Mouse (Mus musculus) kidney, adult 11 months (tissue): ENCODE measurements around the gene Tbcb.
A peak's percentile ranks its signal among the peaks of the same experiment; 100 is the strongest.
"Not testable (repeated sequence)": the region's sequence is repeated elsewhere in the genome, so short reads cannot be mapped to it uniquely, and the experiment has no call there.

ENCODE experiments used
- DNase-seq: peaks from one replicate; pipeline ENCODE4 v3.0.0; 2022

Tbcb gene

GRCm38 (mm10) chr7:30231669-30232454, at the start of gene Tbcb, which contains the start of gene Polr2i:
Gene Tbcb (minus strand): TSS chr7:30232272.
Gene Polr2i (plus strand): TSS chr7:30231948.
- peak; percentile 99 for DNase-seq

- DNase-seq, result no peak
These were observed 49.5 kb upstream of the Tbcb start for GRCm38 (mm10) chr7:30281522-30281921.

- peak; percentile 88 for DNase-seq
These were observed 48.6 kb upstream of the Tbcb start for GRCm38 (mm10) chr7:30280670-30281138.

- DNase-seq, result peak; percentile 92
These were observed 48.0 kb upstream of the Tbcb start, which contains the start of the genes Thap8 and Wdr62 for GRCm38 (mm10) chr7:30279951-30280669. Gene Thap8 (plus strand): TSS chr7:30280094. Gene Wdr62 (minus strand): TSS chr7:30280419.

- no peak for DNase-seq
These were observed 47.5 kb upstream of the Tbcb start for GRCm38 (mm10) chr7:30279536-30279935.

- DNase-seq, result no peak
These were observed 46.8 kb upstream of the Tbcb start for GRCm38 (mm10) chr7:30278911-30279310.

- no peak for DNase-seq
These were observed 42.3 kb upstream of the Tbcb start for GRCm38 (mm10) chr7:30274383-30274782.

- DNase-seq, result no peak
These were observed 37.6 kb upstream of the Tbcb start for GRCm38 (mm10) chr7:30269641-30270040.

GRCm38 (mm10) chr7:30266780-30267179, 34.7 kb upstream of the Tbcb start:
- DNase-seq, result no peak

- no peak for DNase-seq
These were observed 33.9 kb upstream of the Tbcb start for GRCm38 (mm10) chr7:30265935-30266334.

- no peak for DNase-seq
These were observed 33.5 kb upstream of the Tbcb start for GRCm38 (mm10) chr7:30265531-30265930.

GRCm38 (mm10) chr7:30265041-30265440, 33.0 kb upstream of the Tbcb start:
- DNase-seq, result no peak

- peak; percentile 73 for DNase-seq
These were observed 20.2 kb upstream of the Tbcb start for GRCm38 (mm10) chr7:30251956-30252954.

GRCm38 (mm10) chr7:30237374-30237773, 5.3 kb upstream of the Tbcb start:
- not testable (repeated sequence) for DNase-seq

GRCm38 (mm10) chr7:30235625-30236024, 3.6 kb upstream of the Tbcb start, which contains the start of gene Ovol3:
Gene Ovol3 (minus strand): TSS chr7:30235725.
- no peak for DNase-seq

- no peak for DNase-seq
These were observed 3.0 kb upstream of the Tbcb start for GRCm38 (mm10) chr7:30235091-30235490.

GRCm38 (mm10) chr7:30234276-30234858, 2.3 kb upstream of the Tbcb start:
- peak; percentile 89 for DNase-seq

- peak; percentile 47 for DNase-seq
These were observed 1.3 kb upstream of the Tbcb start for GRCm38 (mm10) chr7:30233387-30233786.

- peak; percentile 65 for DNase-seq
These were observed 618 bp upstream of the Tbcb start for GRCm38 (mm10) chr7:30232631-30233148.

GRCm38 (mm10) chr7:30231328-30231668, 774 bp downstream of the Tbcb start:
- no peak for DNase-seq

- no peak for DNase-seq
These were observed 7.9 kb downstream of the Tbcb start for GRCm38 (mm10) chr7:30224206-30224605.

- DNase-seq, result no peak
These were observed 9.9 kb downstream of the Tbcb start for GRCm38 (mm10) chr7:30222205-30222604.
